Mouse (Mus musculus) left cerebral cortex, postnatal 36 days (tissue): Measurements from ENCODE around the gene Sh3glb1. TPM values are rescaled to one million over a fixed set of nuclear protein-coding genes. Genes with fewer than 3 reads are reported as not detected.

Experiments used
- DNase-seq, 2 experiments: peaks; one replicate each; pipeline ENCODE4 v3.0.0; 2021 to 2022; ENCODE audit warnings: low spot score in 2 of 2, mixed read lengths in 1 of 2
- intact Hi-C: fragments of 180-260 bp; cut with DNase I; formaldehyde crosslinking; loops from one replicate; pipeline ENCODE4 v1.15.1; 2025
- total RNA-seq, 2 experiments: library from RNA; stranded (reverse); gene quantifications; 2 replicates each; pipeline ENCODE4 v1.2.3; 2021

Gene Sh3glb1
- total RNA-seq, 2 experiments from 2014 or later, result 59.0 to 62.9 TPM

- intact Hi-C loops, result loop anchor here (5.0 to 10.0 kb wide), 2 partner anchors 266 to 513 kb away; partner anchors contain the start of gene Lmo4
- DNase-seq, result no peak
Observed at GRCm38 (mm10) chr3:144717835-144718234, 2.3 kb downstream of the Sh3glb1 start.

- no peak for DNase-seq
- intact Hi-C loops, result loop anchor here (5.0 to 10.0 kb wide), 2 partner anchors 265 to 512 kb away; partner anchors contain the start of gene Lmo4
Observed at GRCm38 (mm10) chr3:144717121-144717520, 3.0 kb downstream of the Sh3glb1 start.

- intact Hi-C loops, result loop anchor here (5.0 to 10.0 kb wide), 2 partner anchors 264 to 511 kb away; partner anchors contain the start of gene Lmo4
- DNase-seq, result no peak
Observed at GRCm38 (mm10) chr3:144715901-144716300, 4.2 kb downstream of the Sh3glb1 start.

GRCm38 (mm10) chr3:144715033-144715432 lies 5.1 kb downstream of the Sh3glb1 start:
- intact Hi-C loops, result loop anchor here (5.0 to 10.0 kb wide), 2 partner anchors 263 to 510 kb away; partner anchors contain the start of gene Lmo4
- DNase-seq, result no peak

GRCm38 (mm10) chr3:144714606-144715005 lies 5.5 kb downstream of the Sh3glb1 start:
- intact Hi-C loops, result loop anchor here (5.0 to 10.0 kb wide), 2 partner anchors 262 to 510 kb away; partner anchors contain the start of gene Lmo4
- DNase-seq, result no peak

- intact Hi-C loops, result loop anchor here (10.0 kb wide), 1 partner anchor 509 kb away; the partner anchor contains the start of gene Lmo4
- DNase-seq, result no peak
Observed at GRCm38 (mm10) chr3:144714126-144714525, 6.0 kb downstream of the Sh3glb1 start.

- no peak for DNase-seq
- intact Hi-C loops, result loop anchor here (10.0 kb wide), 1 partner anchor 507 kb away; the partner anchor contains the start of gene Lmo4
Observed at GRCm38 (mm10) chr3:144711607-144712206, 8.4 kb downstream of the Sh3glb1 start.

- intact Hi-C loops, result no loop called here
- DNase-seq, result no peak
Observed at GRCm38 (mm10) chr3:144708612-144709011, 11.5 kb downstream of the Sh3glb1 start.

- intact Hi-C loops, result no loop called here
- no peak for DNase-seq
Observed at GRCm38 (mm10) chr3:144703959-144704358, 16.2 kb downstream of the Sh3glb1 start.

- intact Hi-C loops, result loop anchor here (10.0 kb wide), 1 partner anchor 244 kb away; no protein-coding TSS in a partner anchor
- DNase-seq, result no peak
Observed at GRCm38 (mm10) chr3:144698790-144699433, 21.2 kb downstream of the Sh3glb1 start.

- no peak for DNase-seq
- intact Hi-C loops, result loop anchor here (10.0 kb wide), 1 partner anchor 243 kb away; no protein-coding TSS in a partner anchor
Observed at GRCm38 (mm10) chr3:144697942-144698341, 22.2 kb downstream of the Sh3glb1 start.

- intact Hi-C loops, result loop anchor here (10.0 kb wide), 1 partner anchor 242 kb away; no protein-coding TSS in a partner anchor
- DNase-seq, result no peak
Observed at GRCm38 (mm10) chr3:144697154-144697553, 23.0 kb downstream of the Sh3glb1 start.

GRCm38 (mm10) chr3:144694941-144695340 lies 25.2 kb downstream of the Sh3glb1 start:
- no peak for DNase-seq
- intact Hi-C loops, result loop anchor here (5.0 to 10.0 kb wide), 2 partner anchors 240 to 437 kb away; no protein-coding TSS in a partner anchor

GRCm38 (mm10) chr3:144694040-144694439 lies 26.1 kb downstream of the Sh3glb1 start:
- intact Hi-C loops, result loop anchor here (5.0 to 10.0 kb wide), 2 partner anchors 239 to 438 kb away; no protein-coding TSS in a partner anchor
- no peak for DNase-seq

GRCm38 (mm10) chr3:144692052-144692451 lies 28.1 kb downstream of the Sh3glb1 start:
- intact Hi-C loops, result loop anchor here (1.0 to 10.0 kb wide), 3 partner anchors 28 to 440 kb away; partner anchors contain the start of gene Sh3glb1
- DNase-seq, result no peak

- no peak for DNase-seq
- intact Hi-C loops, result no loop called here
Observed at GRCm38 (mm10) chr3:144689236-144689635, 30.9 kb downstream of the Sh3glb1 start.

- DNase-seq, result no peak
- intact Hi-C loops, result no loop called here
Observed at GRCm38 (mm10) chr3:144688284-144688683, 31.9 kb downstream of the Sh3glb1 start.

GRCm38 (mm10) chr3:144687618-144688017 lies 32.5 kb downstream of the Sh3glb1 start:
- no peak for DNase-seq
- intact Hi-C loops, result no loop called here

GRCm38 (mm10) chr3:144686146-144686545 lies 34.0 kb downstream of the Sh3glb1 start:
- intact Hi-C loops, result no loop called here
- DNase-seq, result no peak

- DNase-seq, result no peak
- intact Hi-C loops, result no loop called here
Observed at GRCm38 (mm10) chr3:144683136-144683814, 36.9 kb downstream of the Sh3glb1 start.
